Mouse (Mus musculus): ENCODE measurements around the gene Pja2. TPM values are rescaled to one million over a fixed set of nuclear protein-coding genes. Genes with fewer than 3 reads are reported as not detected.

Gene Pja2
- 156 and 177 TPM in 2 replicates for polyA plus RNA-seq (2015; fragmentation: Nextera tagmentation; extraction: Ambion mirVana)

DNA sequence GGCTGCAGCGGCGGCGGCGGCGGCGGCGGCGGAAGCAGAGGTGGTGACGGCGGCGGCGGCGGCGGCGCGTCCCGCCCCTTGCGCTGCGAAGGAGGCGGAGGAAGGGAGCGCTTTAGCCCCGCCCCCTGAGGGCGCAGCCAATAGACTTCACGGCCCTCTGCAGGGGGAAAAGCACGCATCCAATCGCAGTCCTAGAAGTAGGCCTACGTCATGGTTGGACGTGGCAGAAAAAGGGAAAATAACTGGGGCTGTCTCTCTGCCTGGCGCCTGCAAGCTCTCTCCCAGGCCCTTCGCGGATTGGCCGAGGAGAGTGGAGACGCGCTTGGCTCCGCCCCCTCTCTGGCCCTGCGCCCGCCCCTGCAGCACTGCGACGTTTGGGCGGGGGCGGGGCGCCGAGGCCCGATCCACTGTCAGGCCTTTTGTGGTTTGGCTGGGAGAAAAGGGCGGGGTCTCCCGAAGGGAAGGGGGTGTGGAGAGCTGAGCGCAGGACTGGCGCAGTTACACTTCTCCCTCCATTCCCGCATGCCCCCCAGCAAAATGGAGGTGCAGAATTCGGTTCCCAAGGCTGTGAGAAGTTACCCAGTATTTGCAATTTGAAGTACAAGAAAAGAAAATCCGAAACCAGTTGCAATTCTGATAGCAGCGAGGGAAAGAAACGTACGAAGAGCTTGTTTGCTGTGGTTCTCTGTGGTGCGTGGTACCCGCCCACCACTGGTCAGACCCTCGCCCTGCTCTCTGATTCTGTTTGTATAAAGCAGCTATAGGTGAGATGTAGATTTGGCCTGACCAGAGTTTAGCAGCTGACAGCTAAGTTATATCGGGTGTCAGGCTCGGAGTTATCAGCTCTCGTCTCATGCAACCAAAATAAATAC is at the start of gene Pja2:
Pja2 (minus strand) TSS at position 19 of the 872 bp plus-strand sequence.

Small RNAs within 50 kb of the gene (microRNA-seq; reads per million reads assigned to microRNA genes)
- gene Gm24194 = 0 reads per million in 2 experiments

Measured in skeletal muscle tissue, postnatal 0 days (tissue).